Mouse (Mus musculus): ENCODE measurements around the gene Ppp4c.
"Not testable (repeated sequence)": the region's sequence is repeated elsewhere in the genome, so short reads cannot be mapped to it uniquely, and the experiment has no call there.

The Ppp4c gene

DNA sequence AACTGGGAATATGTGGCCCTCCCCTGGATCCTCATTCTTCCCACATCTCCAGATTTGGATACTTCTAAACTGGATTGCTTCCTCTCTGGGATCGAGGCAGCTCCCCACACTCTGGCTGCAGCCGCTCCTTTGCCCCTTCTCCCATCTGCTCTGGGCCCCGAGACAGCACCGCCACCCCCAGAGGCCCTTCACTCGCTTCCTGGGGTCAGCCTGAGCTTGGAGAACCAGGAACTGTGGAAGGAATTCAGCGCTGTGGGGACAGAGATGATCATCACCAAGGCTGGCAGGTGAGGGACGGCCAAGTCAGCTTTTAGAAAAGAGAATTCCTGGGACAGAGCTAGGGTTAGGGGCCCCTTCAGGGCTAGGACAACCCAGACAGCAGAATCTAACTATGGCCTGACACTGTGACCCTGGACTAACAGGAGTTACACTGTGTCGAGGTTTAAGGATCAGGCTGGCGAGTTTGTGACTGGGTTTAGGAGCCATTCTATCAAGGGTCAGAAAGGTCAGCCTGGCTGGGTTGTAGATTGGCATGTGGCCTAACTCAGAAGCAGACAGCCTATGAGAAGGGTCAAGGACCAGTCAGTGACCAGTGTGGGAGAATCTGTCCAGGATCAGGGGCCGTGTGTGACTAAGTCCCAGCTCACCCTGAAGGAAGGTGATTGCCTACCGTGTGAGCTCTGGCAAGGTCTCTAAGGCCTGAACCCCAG lies 10.5 kb downstream of the Ppp4c start:
- DNase-seq (ENCODE audit: low read depth, low spot score) = no peak

DNA sequence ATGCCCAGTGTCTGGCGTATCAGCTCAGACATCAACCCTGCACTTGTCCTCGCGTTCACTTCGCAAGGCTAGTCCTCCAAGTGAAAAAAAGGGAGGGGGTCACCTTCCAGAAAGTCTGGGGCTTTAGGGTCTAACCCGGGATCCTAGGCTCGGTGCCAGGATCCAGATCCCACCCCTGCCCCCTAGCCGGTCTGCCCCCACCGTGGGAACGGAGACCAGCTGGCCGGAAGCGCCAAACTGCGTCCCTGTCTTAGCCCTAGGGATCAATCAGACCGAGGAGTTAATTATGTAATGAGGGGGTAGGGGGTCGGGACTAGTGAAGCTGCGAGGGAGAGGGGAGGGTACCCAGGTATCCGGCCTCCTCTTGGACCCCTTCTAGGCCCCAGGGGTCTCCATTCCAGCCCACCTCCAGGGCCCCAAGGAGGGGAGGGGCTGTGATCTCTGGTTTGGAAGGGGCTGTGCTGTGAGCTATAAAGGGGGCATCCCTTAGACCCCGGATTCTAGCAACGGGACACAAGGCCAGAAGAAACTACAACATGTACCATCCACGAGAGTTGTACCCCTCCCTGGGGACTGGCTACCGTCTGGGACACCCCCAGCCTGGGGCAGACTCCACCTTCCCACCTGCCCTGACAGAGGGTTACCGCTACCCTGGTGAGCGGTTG lies 11.2 kb downstream of the Ppp4c start, which contains the start of gene Tbx6:
Gene Tbx6 (plus strand): TSS at position 513 of the 665 bp plus-strand sequence.
- DNase-seq (ENCODE audit: low read depth, low spot score) = no peak

DNA sequence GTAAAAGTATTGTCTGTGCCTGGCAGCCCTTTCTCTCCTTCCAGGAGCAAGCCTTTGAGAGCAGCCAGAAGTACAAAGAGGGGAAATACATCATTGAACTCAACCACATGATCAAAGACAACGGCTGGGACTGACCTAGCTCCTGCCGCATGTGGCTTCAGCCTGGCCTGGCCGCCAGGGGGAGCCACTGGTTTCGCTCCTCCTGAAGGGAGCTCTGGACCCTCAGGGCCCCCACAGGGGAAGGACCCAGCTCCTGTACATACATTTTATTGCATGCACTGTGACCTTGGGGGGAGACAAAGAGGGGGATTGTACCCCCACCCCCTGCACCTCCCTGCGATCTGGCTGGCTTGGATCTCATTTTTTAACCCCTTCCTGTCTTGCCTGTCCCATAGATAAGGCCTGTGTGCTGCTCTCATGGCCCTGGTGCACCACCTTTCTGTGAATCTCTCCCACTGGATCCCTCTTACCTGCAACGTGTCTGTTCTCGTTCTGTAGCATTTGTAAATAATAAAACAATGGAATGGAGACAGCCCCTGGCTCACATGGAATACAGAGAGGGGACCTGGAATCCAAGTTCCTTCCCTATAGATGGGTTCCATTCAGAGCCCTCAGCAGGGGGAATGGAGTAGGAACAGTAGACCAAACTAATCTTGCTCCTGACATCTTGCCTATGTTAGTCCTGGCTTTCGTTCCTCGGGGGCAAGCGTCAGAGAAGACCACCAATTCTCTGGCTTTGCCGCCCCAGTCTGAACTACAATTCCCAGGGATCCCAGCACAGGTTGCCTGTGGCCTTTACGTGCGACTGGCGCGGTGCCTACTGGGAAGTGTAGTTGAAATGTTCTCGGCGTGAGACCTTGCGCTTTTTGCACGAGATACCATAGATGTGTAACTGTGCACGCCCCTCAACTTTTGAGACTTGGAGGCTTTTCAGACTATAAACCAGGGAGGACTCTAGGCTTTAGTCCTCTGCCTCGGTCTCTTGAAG lies 12.0 kb downstream of the Ppp4c start:
- peak; percentile 84 for DNase-seq (ENCODE audit: low read depth, low spot score)

DNA sequence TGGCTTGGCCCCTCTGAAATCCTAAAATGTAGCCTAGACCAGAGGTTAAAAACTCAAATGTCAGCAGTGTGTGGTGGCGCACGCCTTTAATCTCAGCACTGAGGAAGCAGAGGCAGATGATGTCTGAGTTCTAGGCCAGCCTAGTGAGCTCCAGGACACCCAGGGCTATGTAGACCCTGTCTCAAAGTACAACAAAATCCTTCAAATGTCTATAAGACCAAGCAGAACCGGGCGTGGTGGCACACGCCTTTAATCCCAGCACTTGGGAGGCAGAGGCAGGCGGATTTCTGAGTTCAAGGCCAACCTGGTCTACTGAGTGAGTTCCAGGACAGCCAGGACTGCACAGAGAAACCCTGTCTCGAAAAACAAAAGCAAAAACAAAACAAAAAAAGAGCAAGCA lies 13.2 kb downstream of the Ppp4c start:
- not testable (repeated sequence) for DNase-seq (ENCODE audit: low read depth, low spot score)

DNA sequence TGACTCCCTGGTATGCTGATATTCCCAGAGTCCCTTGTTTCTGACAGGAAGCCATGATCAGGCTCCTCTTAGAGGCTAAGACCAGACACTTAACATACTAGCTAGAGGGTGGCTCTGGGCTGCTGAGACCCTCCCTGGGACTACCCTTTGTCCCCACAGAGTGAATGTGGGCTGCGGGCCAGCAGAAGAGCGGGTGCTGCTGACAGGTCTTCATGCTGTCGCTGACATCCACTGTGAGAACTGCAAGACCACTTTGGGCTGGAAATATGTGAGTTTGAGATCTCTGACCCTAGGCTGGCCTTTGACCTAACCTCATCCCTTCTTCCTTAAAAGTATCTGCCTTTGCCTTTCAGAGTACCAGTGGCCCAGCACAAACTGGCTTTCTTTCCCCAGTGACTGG lies 14.1 kb downstream of the Ppp4c start:
- no peak for DNase-seq (ENCODE audit: low read depth, low spot score)

DNA sequence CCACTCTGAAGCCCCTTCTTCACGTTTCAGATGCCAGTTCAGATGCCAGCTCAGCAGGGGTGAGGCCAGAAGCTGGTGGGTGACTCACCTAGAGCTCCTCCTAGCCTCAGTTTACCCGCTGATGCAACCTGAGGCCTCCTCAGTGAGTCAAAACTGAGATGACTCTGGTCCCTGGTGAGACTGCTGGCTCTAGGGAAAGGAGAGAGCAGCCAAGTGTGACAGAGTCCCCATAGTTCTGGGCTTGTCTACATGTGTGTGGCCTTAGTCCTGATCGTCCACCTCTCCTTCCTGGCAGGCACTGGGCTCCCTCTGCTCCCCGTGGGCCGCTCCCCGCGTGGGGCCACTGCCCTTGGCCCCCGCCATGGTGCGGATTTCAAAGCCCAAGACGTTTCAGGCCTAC lies 14.8 kb downstream of the Ppp4c start:
- DNase-seq (ENCODE audit: low read depth, low spot score) = no peak

DNA sequence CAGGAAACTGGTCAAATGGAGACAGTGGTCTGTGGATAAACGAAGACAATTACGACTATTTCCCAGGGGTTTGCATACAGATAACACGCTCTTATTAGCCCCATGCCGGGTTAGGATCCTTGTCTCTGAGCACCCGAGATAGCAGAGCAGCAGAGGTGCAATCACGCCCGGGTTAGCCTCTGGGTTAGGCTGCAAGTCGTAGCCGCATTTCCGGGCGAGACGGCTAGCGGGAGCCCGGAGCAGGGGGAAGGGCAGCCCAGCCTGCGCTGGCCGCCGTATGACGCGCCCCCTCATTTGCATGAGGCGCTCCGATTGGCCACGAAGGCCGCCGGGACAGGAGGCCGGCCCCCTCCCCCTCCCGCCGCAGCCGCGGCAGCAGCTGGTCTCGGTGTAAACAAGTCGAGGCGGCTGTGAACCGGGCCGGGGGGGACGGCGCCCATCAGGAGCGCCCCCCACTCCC lies 15.7 kb downstream of the Ppp4c start, which contains the start of gene Ypel3:
Gene Ypel3 (plus strand): TSS at position 358 of the 460 bp plus-strand sequence.
- DNase-seq (ENCODE audit: low read depth, low spot score) = peak; percentile 80

DNA sequence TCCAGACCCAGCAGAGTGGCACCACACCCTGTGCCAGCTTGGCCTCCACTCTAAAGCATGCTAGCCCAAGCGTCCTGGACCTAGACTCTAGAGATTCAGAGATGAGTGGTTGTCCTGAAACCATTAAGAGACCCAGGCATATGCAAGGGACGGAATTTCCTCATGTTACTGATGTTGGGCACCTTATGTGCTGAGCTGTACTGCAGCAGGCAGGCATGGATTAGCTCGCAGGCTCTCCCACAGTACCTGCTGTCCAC lies 16.4 kb downstream of the Ppp4c start:
- no peak for DNase-seq (ENCODE audit: low read depth, low spot score)

DNA sequence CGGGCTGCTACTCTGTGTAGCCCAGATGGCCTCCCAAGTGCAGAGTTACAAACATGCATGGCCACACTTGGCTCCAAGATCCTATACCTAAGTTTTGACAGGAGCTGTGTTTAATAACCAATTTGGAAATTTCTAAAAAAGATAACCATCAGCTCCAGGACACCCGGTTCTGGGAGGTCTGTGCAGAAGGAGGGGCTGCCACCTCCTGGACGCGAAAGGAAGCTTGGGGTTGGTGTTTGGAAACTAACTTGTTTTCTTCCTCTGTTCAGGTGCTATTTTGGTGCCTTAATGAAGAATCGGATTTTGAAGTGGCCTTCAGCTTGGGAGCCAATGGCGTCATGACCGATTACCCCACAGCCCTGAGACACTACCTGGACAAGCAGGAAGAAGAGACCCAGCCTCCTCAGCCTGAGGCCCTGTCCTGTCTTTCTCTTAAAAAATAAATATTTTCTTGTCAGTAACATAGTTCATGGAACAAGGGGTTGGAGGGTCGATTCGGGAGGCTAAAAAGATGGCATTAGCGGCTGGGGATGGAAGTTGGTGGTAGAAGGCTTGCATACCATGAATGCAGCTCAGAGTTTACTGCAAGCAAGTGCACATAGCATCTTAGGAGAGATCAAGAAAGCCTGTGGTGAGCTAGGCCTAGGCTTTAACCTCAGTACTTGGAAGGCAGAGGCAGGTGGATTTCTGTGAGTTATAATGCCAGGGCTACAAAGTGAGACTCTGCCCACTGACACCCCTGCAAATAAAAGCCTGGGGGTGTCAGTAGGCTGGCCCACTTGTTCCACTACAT lies 16.9 kb downstream of the Ppp4c start:
- DNase-seq (ENCODE audit: low read depth, low spot score) = no peak

DNA sequence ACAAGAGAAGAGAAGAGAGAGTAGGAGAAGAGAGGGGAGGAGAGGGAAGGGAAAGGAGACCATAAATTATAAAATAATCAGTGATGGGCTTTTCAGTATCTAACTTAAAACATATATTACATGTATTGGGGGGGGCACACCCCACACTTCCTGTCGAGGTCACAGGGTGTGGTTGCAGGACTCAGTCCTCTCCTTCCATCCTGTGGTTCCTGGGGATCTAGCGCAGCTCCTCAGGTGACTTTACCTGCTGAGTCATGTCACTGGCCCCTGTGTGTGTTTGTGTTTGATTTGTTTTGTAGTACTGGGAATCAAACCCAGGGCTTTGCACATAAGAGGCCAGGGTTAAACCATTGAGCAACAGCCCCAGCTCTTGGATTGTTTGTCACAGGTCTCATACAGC lies 17.8 kb downstream of the Ppp4c start:
- no peak for DNase-seq (ENCODE audit: low read depth, low spot score)

DNA sequence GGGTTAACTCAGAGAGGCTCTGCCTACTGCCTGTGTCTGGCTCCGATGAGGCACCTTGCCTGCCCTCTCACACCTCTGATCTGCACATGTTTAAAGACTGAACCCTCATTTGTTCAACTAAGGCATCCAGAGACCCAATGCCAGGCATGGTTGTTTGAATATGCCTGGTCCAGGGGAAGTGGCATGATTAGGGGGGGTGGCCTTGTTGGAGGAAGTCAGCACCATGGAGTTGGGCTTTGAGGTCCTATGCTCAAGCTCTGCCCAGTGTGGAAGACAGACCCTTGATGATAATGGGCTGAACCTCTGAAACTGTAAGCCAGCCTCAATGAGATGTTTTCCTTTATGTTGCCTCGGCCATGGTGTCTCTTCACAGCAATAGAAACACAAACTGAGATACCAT lies 18.9 kb downstream of the Ppp4c start:
- no peak for DNase-seq (ENCODE audit: low read depth, low spot score)

DNA sequence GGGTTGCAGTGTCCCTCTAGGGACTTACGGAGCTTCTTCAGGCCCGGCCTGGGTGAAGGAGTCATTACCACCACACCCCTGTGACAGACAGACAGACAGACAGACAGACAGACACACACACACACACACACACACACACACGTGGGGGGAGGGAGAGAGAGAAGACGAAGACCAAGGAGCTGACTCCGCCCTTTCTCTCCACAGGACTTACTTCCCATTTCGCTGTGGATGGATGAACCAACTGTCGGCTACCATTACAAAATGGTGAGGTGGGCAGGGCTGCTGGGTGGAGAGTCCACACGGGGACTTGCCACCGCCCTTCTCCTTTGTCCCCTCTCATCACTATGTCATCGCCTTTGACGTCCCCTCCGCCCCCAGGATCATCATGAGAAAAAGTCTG lies 21.5 kb downstream of the Ppp4c start:
- no peak for DNase-seq (ENCODE audit: low read depth, low spot score)

DNA sequence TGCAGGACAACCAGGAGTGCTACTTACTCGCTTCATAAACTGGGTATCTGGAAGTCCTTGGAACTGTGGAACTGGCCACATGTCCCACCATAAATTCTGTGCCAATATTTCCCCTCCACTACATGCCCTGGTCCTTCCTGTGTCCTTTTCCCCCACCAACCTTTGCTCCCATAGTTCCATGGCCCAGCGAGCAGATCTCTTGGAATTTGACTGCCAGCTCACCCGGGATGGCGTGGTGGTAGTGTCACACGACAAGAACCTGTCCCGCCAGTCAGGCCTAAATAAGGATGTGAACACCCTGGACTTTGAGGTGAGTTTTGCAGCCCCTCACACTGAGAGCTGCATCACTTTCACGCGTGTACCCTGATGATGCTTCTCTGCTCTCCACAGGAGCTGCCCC lies 25.3 kb downstream of the Ppp4c start:
- DNase-seq (ENCODE audit: low read depth, low spot score) = no peak

DNA sequence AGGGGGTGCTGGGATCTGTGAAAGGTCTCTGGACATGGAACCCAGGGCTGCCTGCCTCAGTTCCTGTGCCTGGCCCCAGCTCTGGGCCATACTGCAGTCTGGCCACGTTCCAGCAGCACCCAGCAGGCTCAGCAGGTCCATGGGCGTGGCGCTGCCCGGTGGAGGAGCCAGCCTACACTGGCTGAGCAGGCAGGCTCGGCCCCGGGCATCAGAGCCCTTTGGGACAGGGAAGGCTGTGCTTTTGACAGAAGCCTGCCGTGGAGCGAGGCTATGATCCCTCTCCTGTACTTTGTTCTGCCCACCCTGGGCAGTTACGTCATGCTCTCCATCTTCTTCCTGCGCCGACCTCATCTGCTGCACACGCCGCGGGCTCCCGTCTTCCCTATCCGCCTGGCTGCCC lies 26.1 kb downstream of the Ppp4c start, which contains the start of gene Gdpd3:
Gene Gdpd3 (plus strand): TSS at position 134 of the 400 bp plus-strand sequence.
- no peak for DNase-seq (ENCODE audit: low read depth, low spot score)

DNA sequence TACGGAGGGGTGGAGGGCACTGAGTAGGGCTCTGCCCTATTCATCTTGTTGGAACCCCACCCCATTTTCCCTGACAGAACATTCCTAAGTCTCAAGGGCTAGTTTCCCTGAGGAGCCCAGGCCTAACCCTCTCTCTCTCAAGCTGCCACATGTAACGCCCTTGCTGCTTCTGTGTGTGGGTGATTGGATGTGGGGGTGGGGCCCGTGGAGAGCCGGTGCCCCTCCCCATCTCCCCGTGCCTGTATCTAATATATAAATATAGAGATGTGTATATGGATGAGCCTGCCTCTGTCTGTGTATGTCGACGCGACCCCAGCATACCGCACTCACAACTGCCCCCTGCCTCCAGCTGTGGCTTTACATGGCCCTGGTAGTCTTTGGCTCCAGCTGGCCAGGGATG lies 26.8 kb downstream of the Ppp4c start:
- no peak for DNase-seq (ENCODE audit: low read depth, low spot score)

DNA sequence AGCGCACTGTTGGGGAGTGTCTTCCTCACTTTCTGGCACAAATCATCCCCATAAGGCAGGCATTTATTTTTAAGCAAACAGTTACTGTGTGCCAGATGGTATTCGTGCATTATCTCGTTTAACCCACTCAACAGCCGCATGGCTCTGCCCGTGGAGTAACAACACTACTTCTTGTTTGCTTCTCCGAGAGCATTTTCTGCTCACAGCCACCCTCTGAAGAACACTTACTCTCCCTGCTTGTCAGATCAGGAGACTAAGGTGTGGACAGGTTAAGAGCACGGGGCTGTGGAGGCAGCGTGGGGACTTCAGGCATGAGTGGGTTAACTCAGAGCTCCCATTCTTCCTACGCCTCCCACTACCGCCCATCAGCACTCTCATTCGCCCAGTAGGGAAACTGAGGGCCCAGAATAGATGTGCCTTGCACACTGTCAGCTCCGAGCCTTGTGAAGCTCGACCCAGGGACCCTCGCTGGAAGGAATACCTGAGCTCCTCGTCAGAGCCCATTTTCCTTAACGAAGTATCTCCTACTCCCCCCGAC lies 29.8 kb downstream of the Ppp4c start:
- no peak for DNase-seq (ENCODE audit: low read depth, low spot score)

DNA sequence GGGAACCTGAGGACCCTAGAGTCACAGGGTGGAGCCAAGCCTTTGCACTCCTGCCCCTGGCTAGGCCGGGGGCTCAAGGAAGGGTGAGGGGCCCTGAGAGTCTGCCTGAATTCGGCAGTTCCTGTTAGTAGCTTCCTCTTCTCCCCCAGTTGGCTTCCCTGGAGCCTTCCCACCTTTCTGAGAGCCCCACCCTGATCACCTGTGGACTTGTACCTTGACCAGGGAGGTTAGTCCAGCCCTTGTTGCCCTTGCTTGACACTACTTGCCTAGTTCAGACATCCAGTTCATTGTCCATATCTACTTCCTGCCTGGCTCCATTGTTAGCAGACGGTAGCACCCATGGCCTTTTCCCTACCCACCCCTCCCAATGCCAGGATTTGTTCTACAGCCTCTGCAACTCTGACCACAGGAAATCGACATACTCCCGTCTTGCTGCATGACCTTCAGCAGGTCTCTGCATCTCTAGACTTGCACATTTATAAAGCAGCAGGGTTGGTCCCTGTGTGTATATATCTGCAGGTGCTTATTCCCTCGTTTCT lies 30.7 kb downstream of the Ppp4c start:
- no peak for DNase-seq (ENCODE audit: low read depth, low spot score)

DNA sequence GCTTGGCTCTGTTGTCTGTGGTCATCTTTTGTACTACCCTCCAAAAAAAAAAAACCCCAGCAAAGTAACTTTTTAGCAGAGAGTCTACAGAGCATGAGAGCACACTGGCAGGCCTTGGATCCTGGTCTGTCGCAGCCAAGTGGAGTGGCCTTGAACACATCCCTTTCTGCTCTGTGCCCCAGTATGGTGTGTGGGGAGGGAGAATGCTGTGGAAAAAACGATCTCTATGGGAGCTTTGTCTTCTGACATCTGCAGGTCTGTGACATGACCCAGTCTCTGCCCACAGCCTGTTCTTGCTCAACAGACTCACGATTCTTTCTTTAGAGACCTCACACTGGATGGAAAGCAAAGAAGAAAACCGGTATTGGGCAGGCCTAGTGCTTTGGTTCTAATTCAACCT lies 31.3 kb downstream of the Ppp4c start:
- DNase-seq (ENCODE audit: low read depth, low spot score) = no peak

DNA sequence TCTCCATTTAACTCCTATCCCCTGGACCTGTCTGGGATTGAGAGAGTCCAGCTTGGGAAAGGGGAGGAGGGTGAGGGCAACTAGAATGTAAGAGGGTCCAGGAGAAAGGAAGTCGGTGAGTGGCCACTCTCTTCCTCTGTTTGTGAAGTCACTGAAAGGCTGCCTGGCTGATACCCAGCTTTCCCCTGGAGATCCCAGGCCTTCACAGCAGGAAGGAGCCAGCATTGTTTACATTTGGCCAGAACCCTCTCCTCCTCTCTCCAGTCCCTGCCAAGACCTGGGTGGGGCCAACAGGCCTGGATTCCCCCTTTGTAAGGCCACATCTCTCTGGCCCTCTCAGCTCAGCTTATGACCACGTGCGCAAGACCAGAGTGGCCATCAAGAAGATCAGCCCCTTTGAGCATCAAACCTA lies 31.9 kb downstream of the Ppp4c start:
- no peak for DNase-seq (ENCODE audit: low read depth, low spot score)

DNA sequence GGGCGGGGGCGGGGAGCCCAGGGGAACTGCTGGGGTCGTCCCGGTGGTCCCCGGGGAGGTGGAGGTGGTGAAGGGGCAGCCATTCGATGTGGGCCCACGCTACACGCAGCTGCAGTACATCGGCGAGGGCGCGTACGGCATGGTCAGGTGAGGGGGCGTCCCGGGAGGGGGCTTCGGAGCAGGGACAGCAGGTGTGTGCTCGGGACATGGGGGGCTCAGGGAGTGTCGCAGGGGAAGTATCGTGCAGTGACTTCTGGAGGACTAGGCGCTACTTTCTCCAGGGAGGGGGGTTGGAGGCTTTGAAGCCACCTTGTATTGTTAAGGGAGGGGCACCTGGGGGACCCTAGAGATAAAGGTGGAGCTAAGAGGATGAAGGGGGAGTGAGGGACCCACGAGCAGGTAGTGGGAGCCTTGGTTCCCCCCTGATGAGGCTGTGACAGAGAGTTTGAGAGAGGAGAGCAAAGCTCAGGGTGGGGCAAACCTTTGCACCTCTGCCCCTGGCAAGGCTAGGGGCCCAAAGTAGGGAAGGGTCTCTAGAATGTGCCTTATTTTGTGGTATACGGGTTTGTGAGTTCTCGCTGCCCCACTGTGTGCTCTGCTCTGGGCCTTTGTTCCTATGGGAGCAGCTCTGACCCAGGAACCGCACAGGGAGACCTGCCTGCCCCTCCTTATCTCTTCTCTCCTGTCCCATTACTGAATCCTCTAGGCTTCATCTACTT lies 32.5 kb downstream of the Ppp4c start:
- DNase-seq (ENCODE audit: low read depth, low spot score) = no peak

All from brain, embryonic 18.5 days (tissue).